Comparison of ENCODE assay signal across 8 mouse cellular contexts in the genomic region with DNA sequence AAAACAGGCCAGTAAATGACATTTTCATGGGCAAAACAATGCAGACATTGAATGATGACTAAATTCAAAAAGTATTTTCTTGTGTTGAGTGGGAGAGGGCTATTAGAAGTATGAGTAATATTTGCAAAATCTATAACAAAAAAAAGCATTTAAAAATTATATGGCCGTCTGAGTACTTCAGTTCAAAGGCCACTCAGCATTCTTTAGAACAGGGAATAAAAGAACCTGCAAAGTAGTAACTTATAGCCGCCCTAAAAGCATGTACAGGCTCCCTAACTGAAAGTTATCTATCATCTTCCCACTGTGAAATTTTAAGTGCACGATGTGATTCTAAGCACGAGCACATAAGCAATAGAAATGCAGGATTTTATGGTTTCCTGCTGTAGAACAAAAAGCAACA. TPM values are rescaled to one million over a fixed set of nuclear protein-coding genes. Genes with fewer than 3 reads are reported as not detected.
DNase-seq lines count a peak whose midpoint lies in the region; ATAC-seq lines count a peak whose summit lies in the region.

No protein-coding gene starts in this region.

- no peak overlapping the region for H3K9ac ChIP-seq in kidney, embryonic 14.5 days (ENCODE audit: low read depth, low read length)
- H3K9ac ChIP-seq in embryonic facial prominence, embryonic 13.5 days: peak overlapping the region; percentile 57
- H3K9ac ChIP-seq in hindbrain, embryonic 13.5 days: no peak overlapping the region
- H3K9ac ChIP-seq in midbrain, embryonic 13.5 days (replicated peaks): no peak overlapping the region

- H3K9me3 ChIP-seq in kidney, embryonic 14.5 days (ENCODE audit: control insufficient read depth, low read length): no peaks in the 10 kb centered on the region
- no peaks in the 10 kb centered on the region for H3K9me3 ChIP-seq in embryonic facial prominence, embryonic 13.5 days
- H3K9me3 ChIP-seq in hindbrain, embryonic 13.5 days: no peaks in the 10 kb centered on the region
- no peaks in the 10 kb centered on the region for H3K9me3 ChIP-seq in midbrain, embryonic 13.5 days

- no peaks in the 10 kb centered on the region for H3K27me3 ChIP-seq in kidney, embryonic 14.5 days (ENCODE audit: control insufficient read depth, insufficient read depth, low read length)
- H3K27me3 ChIP-seq in embryonic facial prominence, embryonic 13.5 days: no peaks in the 10 kb centered on the region
- H3K27me3 ChIP-seq in hindbrain, embryonic 13.5 days: 0 out of 2 replicates have a peak, but pooled peaks cover 3% of the 10 kb centered on the region
- no peaks in the 10 kb centered on the region for H3K27me3 ChIP-seq in midbrain, embryonic 13.5 days

- no peaks in the 10 kb centered on the region for H3K36me3 ChIP-seq in kidney, embryonic 14.5 days (ENCODE audit: control insufficient read depth, insufficient read depth, low read length)
- no peaks in the 10 kb centered on the region for H3K36me3 ChIP-seq in embryonic facial prominence, embryonic 13.5 days
- H3K36me3 ChIP-seq in hindbrain, embryonic 13.5 days: no peaks in the 10 kb centered on the region
- no peaks in the 10 kb centered on the region for H3K36me3 ChIP-seq in midbrain, embryonic 13.5 days

- ATAC-seq in kidney, embryonic 14.5 days (ENCODE audit: low FRiP score, low TSS enrichment): no peak
- no peak for ATAC-seq in embryonic facial prominence, embryonic 13.5 days (ENCODE audit: insufficient number of reproducible peaks, insufficient read depth, low FRiP score, low TSS enrichment, low read depth)
- no peak for ATAC-seq in hindbrain, embryonic 13.5 days (ENCODE audit: low FRiP score)
- ATAC-seq in midbrain, embryonic 13.5 days: no peak

- WGBS in kidney, embryonic 14.5 days: 57% methylated on average over 4 of the region's 4 CpGs
- WGBS in embryonic facial prominence, embryonic 13.5 days: 58% methylated on average over 4 of the region's 4 CpGs
- 74% methylated on average over 4 of the region's 4 CpGs for WGBS in hindbrain, embryonic 13.5 days
- 76% methylated on average over 4 of the region's 4 CpGs for WGBS in midbrain, embryonic 13.5 days

- H3K4me1 ChIP-seq in kidney, embryonic 14.5 days (ENCODE audit: control insufficient read depth, insufficient read depth, low read length): no peaks in the 10 kb centered on the region
- peaks cover 2% of the 10 kb centered on the region; the same call in 1 of the 2 replicates for H3K4me1 ChIP-seq in embryonic facial prominence, embryonic 13.5 days
- peaks cover 9% of the 10 kb centered on the region; the same call in 1 of the 2 replicates for H3K4me1 ChIP-seq in hindbrain, embryonic 13.5 days (replicated peaks)
- peaks cover 10% of the 10 kb centered on the region; the same call in 1 of the 2 replicates for H3K4me1 ChIP-seq in midbrain, embryonic 13.5 days (replicated peaks)

- no peak overlapping the region for H3K4me3 ChIP-seq in kidney, embryonic 14.5 days (ENCODE audit: low read length)
- H3K4me3 ChIP-seq in embryonic facial prominence, embryonic 13.5 days: peak overlapping the region; percentile 88; the same call in 1 of the 2 replicates
- H3K4me3 ChIP-seq in hindbrain, embryonic 13.5 days: peak overlapping the region; percentile 90
- H3K4me3 ChIP-seq in midbrain, embryonic 13.5 days (replicated peaks): peak overlapping the region; percentile 90

- no peak for DNase-seq in kidney, postnatal 14 days
- no peak for DNase-seq in adipocyte (ENCODE audit: low spot score)
- DNase-seq in cerebellum, postnatal 14 days: no peak
- DNase-seq in thymus, postnatal 14 days: no peak

- peak overlapping the region; percentile 96; the same call in 1 of the 2 replicates for H3K27ac ChIP-seq in kidney, embryonic 14.5 days (ENCODE audit: low read depth, low read length)
- peak overlapping the region; percentile 98; the same call in 1 of the 2 replicates for H3K27ac ChIP-seq in embryonic facial prominence, embryonic 13.5 days
- H3K27ac ChIP-seq in hindbrain, embryonic 13.5 days: peak overlapping the region; percentile 96; the same call in 1 of the 2 replicates
- H3K27ac ChIP-seq in midbrain, embryonic 13.5 days: no peak overlapping the region

- H3K4me2 ChIP-seq in kidney, embryonic 14.5 days (replicated peaks; ENCODE audit: low read depth, low read length): peak overlapping the region; percentile 89; the same call in 1 of the 2 replicates
- H3K4me2 ChIP-seq in embryonic facial prominence, embryonic 13.5 days: peak overlapping the region; percentile 89
- 0 out of 2 replicates have a peak overlapping the region, but pooled peaks have one; percentile 81 for H3K4me2 ChIP-seq in hindbrain, embryonic 13.5 days
- H3K4me2 ChIP-seq in midbrain, embryonic 13.5 days (replicated peaks): peak overlapping the region; percentile 93

RNA-seq across cellular contexts. Expression of gene Camk2d, which starts 0.6 kb away (rescaled TPM):
- 20.3 and 29.4 TPM in 2 replicates for polyA plus RNA-seq in kidney, embryonic 14.5 days (2014; fragmentation: Nextera tagmentation; extraction: Ambion mirVana)
- polyA plus RNA-seq in embryonic facial prominence, embryonic 13.5 days (2015; fragmentation: Nextera tagmentation; extraction: Ambion mirVana): 20.6 and 24.3 TPM in 2 replicates
- 43.1 and 44.8 TPM in 2 replicates for polyA plus RNA-seq in hindbrain, embryonic 13.5 days (2015; fragmentation: Nextera tagmentation; extraction: Ambion mirVana)
- 22.7 and 24.3 TPM in 2 replicates for polyA plus RNA-seq in midbrain, embryonic 13.5 days (2015; fragmentation: Nextera tagmentation; extraction: Ambion mirVana)
